Mouse (Mus musculus) neural tube, embryonic 11.5 days (tissue): ENCODE results near the gene Ptpn18. TPM values are rescaled to one million over a fixed set of nuclear protein-coding genes. Genes with fewer than 3 reads are reported as not detected.
A peak's percentile ranks its signal among the peaks of the same experiment; 100 is the strongest.

Source experiments
- ATAC-seq: fragments of 200-750 bp; cut with Nextera tagmentation; 2 replicates; pipeline ENCODE4 v1.8.0; 2017; ENCODE audit warnings: moderate number of reproducible peaks, mild to moderate bottlenecking, moderate TSS enrichment, moderate library complexity; ENCODE audit not compliant: insufficient read depth, low FRiP score, low TSS enrichment
- DNase-seq: peaks from one replicate; pipeline ENCODE4 v3.0.0-alpha.2; 2015; ENCODE audit warnings: low spot score
- H3K27ac ChIP-seq: fragments of 300-500 bp; sonication (generic); 2 replicates; pipeline ENCODE4 v1.5.1; 2014; ENCODE audit warnings: low read depth, mild to moderate bottlenecking, low read length
- H3K27me3 ChIP-seq: fragments of 300-500 bp; sonication (generic); 2 replicates; pipeline ENCODE4 v1.6.1; 2014; ENCODE audit warnings: mild to moderate bottlenecking, low read length, mixed read lengths; ENCODE audit not compliant: control insufficient read depth, insufficient read depth
- H3K36me3 ChIP-seq: fragments of 300-500 bp; sonication (generic); 2 replicates; pipeline ENCODE4 v1.6.1; 2014; ENCODE audit warnings: mild to moderate bottlenecking, low read length, moderate library complexity, mixed read lengths; ENCODE audit not compliant: control insufficient read depth, insufficient read depth
- H3K4me1 ChIP-seq: fragments of 300-500 bp; sonication (generic); 2 replicates; pipeline ENCODE4 v1.6.1; 2014; ENCODE audit warnings: low read length, mixed read lengths; ENCODE audit not compliant: control insufficient read depth, insufficient read depth
- H3K4me2 ChIP-seq: fragments of 300-500 bp; sonication (generic); 2 replicates; pipeline ENCODE4 v1.6.1; 2014; ENCODE audit warnings: low read depth, mild to moderate bottlenecking, moderate library complexity
- H3K4me3 ChIP-seq: fragments of 300-500 bp; sonication (generic); 2 replicates; pipeline ENCODE4 v1.5.1; 2014; ENCODE audit warnings: low read depth, low read length
- H3K9ac ChIP-seq: fragments of 300-500 bp; sonication (generic); 2 replicates; pipeline ENCODE4 v1.6.1; 2014; ENCODE audit warnings: mild to moderate bottlenecking, low read length
- H3K9me3 ChIP-seq: fragments of 300-500 bp; sonication (generic); 2 replicates; pipeline ENCODE4 v1.6.1; 2016; ENCODE audit warnings: low read length; ENCODE audit not compliant: control insufficient read depth
- WGBS: fragments of 180-500 bp; shearing (Covaris S2); extraction: QIAGEN DNeasy Blood & Tissue Kit; methylation state at CpG from one replicate; pipeline ENCODE4 v1.1.7; 2014; 5-methylcytosine and 5-hydroxymethylcytosine counted together
- polyA plus RNA-seq: library from polyadenylated mRNA; unstranded; fragments of >200 nt; fragmentation: Nextera tagmentation; extraction: Ambion mirVana; gene quantifications from 2 replicates; pipeline ENCODE4 v1.2.1, GENCODE M21; 2014

Ptpn18 gene
- polyA plus RNA-seq, 1 experiment from 2014 or later, result 6.6 TPM

GRCm38 (mm10) chr1:34458431-34458830, 1.1 kb upstream of the Ptpn18 start:
- ATAC-seq (no peak), DNase-seq (no peak)
- no peak overlapping the region for H3K4me3 ChIP-seq
- H3K27ac ChIP-seq, result no peak overlapping the region
- H3K9ac ChIP-seq, result no peak overlapping the region
- H3K4me1 ChIP-seq, result no peaks in the 10 kb centered on the region
- H3K4me2 ChIP-seq, result no peak overlapping the region
- WGBS, result 29% methylated on average over 8 of the region's 8 CpGs
- peaks cover 31% of the 10 kb centered on the region for H3K27me3 ChIP-seq
- no peaks in the 10 kb centered on the region for H3K36me3 ChIP-seq
- no peaks in the 10 kb centered on the region for H3K9me3 ChIP-seq

GRCm38 (mm10) chr1:34460061-34460441, 489 bp downstream of the Ptpn18 start:
- H3K36me3 ChIP-seq, result no peaks in the 10 kb centered on the region
- H3K4me1 ChIP-seq, result no peaks in the 10 kb centered on the region
- H3K4me2 ChIP-seq, result peak overlapping the region; percentile 85
- H3K27ac ChIP-seq, result no peak overlapping the region
- WGBS, result 3% methylated on average over 15 of the region's 15 CpGs
- DNase-seq (no peak), ATAC-seq (no peak)
- peaks cover 31% of the 10 kb centered on the region for H3K27me3 ChIP-seq
- no peaks in the 10 kb centered on the region for H3K9me3 ChIP-seq
- H3K9ac ChIP-seq, result peak overlapping the region; percentile 45; the same call in 1 of the 2 replicates
- peak overlapping the region; percentile 53 for H3K4me3 ChIP-seq

- Histone ChIP-seq H3K9ac (no peak overlapping the region), H3K4me1 (no peaks in the 10 kb centered on the region)
- 0 out of 2 replicates have a peak, but pooled peaks have one; percentile 13 for ATAC-seq
Measured at GRCm38 (mm10) chr1:34462766-34463165, 3.2 kb downstream of the Ptpn18 start.

GRCm38 (mm10) chr1:34464310-34464817, 4.8 kb downstream of the Ptpn18 start:
- no peak overlapping the region for H3K4me2 ChIP-seq
- no peaks in the 10 kb centered on the region for H3K36me3 ChIP-seq
- no peaks in the 10 kb centered on the region for H3K4me1 ChIP-seq
- no peak for DNase-seq
- H3K9me3 ChIP-seq, result no peaks in the 10 kb centered on the region
- H3K27me3 ChIP-seq, result peaks cover 14% of the 10 kb centered on the region
- no peak overlapping the region for H3K4me3 ChIP-seq
- no peak overlapping the region for H3K9ac ChIP-seq
- no peak for ATAC-seq
- no peak overlapping the region for H3K27ac ChIP-seq
- 89% methylated on average over 8 of the region's 8 CpGs for WGBS

More at GRCm38 (mm10) chr1:34462766-34463165, 3.2 kb downstream of the Ptpn18 start:
- peak; percentile 67 for DNase-seq
- Histone ChIP-seq H3K4me2 (no peak overlapping the region), H3K9me3 (no peaks in the 10 kb centered on the region), H3K27me3 (peaks cover 26% of the 10 kb centered on the region), H3K4me3 (no peak overlapping the region), H3K36me3 (no peaks in the 10 kb centered on the region), H3K27ac (no peak overlapping the region)
- WGBS, result 22% methylated on average over 7 of the region's 7 CpGs

GRCm38 (mm10) chr1:34465445-34465844, 5.9 kb downstream of the Ptpn18 start:
- H3K4me1 ChIP-seq, result no peaks in the 10 kb centered on the region
- H3K27me3 ChIP-seq, result peaks cover 6% of the 10 kb centered on the region
- no peak for ATAC-seq
- no peaks in the 10 kb centered on the region for H3K9me3 ChIP-seq
- no peak for DNase-seq
- H3K4me3 ChIP-seq, result no peak overlapping the region
- 83% methylated on average over 6 of the region's 6 CpGs for WGBS
- H3K9ac ChIP-seq, result no peak overlapping the region
- H3K4me2 ChIP-seq, result no peak overlapping the region
- H3K27ac ChIP-seq, result no peak overlapping the region
- no peaks in the 10 kb centered on the region for H3K36me3 ChIP-seq

- no peaks in the 10 kb centered on the region for H3K9me3 ChIP-seq
- H3K27ac ChIP-seq, result no peak overlapping the region
- WGBS, result 70% methylated on average over 3 of the region's 3 CpGs
- DNase-seq (no peak), ATAC-seq (no peak)
- H3K4me1 ChIP-seq, result peaks cover 2% of the 10 kb centered on the region; the same call in 1 of the 2 replicates
- no peak overlapping the region for H3K4me2 ChIP-seq
- H3K4me3 ChIP-seq, result no peak overlapping the region
- no peak overlapping the region for H3K9ac ChIP-seq
- H3K36me3 ChIP-seq, result no peaks in the 10 kb centered on the region
- peaks cover 11% of the 10 kb centered on the region for H3K27me3 ChIP-seq
Measured at GRCm38 (mm10) chr1:34468051-34468450, 8.5 kb downstream of the Ptpn18 start.

GRCm38 (mm10) chr1:34468500-34468899, 8.9 kb downstream of the Ptpn18 start:
- no peak overlapping the region for H3K4me3 ChIP-seq
- H3K27ac ChIP-seq, result no peak overlapping the region
- 72% methylated on average over 4 of the region's 4 CpGs for WGBS
- peaks cover 3% of the 10 kb centered on the region; the same call in 1 of the 2 replicates for H3K4me1 ChIP-seq
- no peaks in the 10 kb centered on the region for H3K36me3 ChIP-seq
- no peak overlapping the region for H3K9ac ChIP-seq
- ATAC-seq (no peak), DNase-seq (no peak)
- peaks cover 11% of the 10 kb centered on the region for H3K27me3 ChIP-seq
- no peaks in the 10 kb centered on the region for H3K9me3 ChIP-seq
- no peak overlapping the region for H3K4me2 ChIP-seq

- H3K27ac ChIP-seq, result no peak overlapping the region
- H3K4me2 ChIP-seq, result no peak overlapping the region
- no peaks in the 10 kb centered on the region for H3K36me3 ChIP-seq
- H3K9ac ChIP-seq, result no peak overlapping the region
- no peak for DNase-seq
- peaks cover 3% of the 10 kb centered on the region; the same call in 1 of the 2 replicates for H3K4me1 ChIP-seq
- ATAC-seq, result no peak
- no peak overlapping the region for H3K4me3 ChIP-seq
- 77% methylated on average over 5 of the region's 5 CpGs for WGBS
- H3K27me3 ChIP-seq, result peaks cover 11% of the 10 kb centered on the region
- no peaks in the 10 kb centered on the region for H3K9me3 ChIP-seq
Measured at GRCm38 (mm10) chr1:34469801-34470200, 10.2 kb downstream of the Ptpn18 start.
